Mouse (Mus musculus) Patski (cell line): Measurements from ENCODE around the gene Rps15. TPM values are rescaled to one million over a fixed set of nuclear protein-coding genes. Genes with fewer than 3 reads are reported as not detected.

ENCODE experiments used
- ATAC-seq: fragments of 100-300 bp; one replicate; pipeline ENCODE4 v1.8.0; 2021
- CTCF ChIA-PET: fragments of 350-600 bp; sonication (Branson Sonifier 250); formaldehyde crosslinking; loops from one replicate; lab custom pipeline; 2022; ENCODE audit warnings: inconsistent platforms; lab: Charles Lee
- POLR2A ChIA-PET: fragments of 350-600 bp; sonication (Branson Sonifier 250); formaldehyde crosslinking; loops from one replicate; lab custom pipeline; 2022; ENCODE audit warnings: antibody characterized with exemption, inconsistent platforms; lab: Charles Lee
- DNase-seq: peaks from one replicate; pipeline ENCODE4 v3.0.0-alpha.2; 2011; ENCODE audit warnings: low read depth, low spot score
- H3K27me3 ChIP-seq: fragments of 371-371 bp; one replicate; pipeline ENCODE4 v1.5.1; 2021
- CTCF ChIP-seq: fragments of 100-300 bp; IDR thresholded peaks from one replicate; pipeline ENCODE4 v1.5.1; 2021
- in situ Hi-C: fragments of 300-500 bp; cut with MboI; formaldehyde crosslinking; loops from 3 replicates; pipeline ENCODE4 v1.11.1; 2018; ENCODE audit warnings: low pct_unique_long_range_greater_than_20kb, mixed read lengths
- polyA plus RNA-seq: library from polyadenylated mRNA; unstranded; gene quantifications from one replicate; pipeline ENCODE4 v1.2.3, GENCODE M21; 2021

Rps15 gene
- polyA plus RNA-seq, 1 experiment from 2014 or later: 1,353 TPM

- in situ Hi-C loops: loop anchor here (10.0 kb wide), 1 partner anchor 275 kb away; the partner anchor contains the start of genes Cnn2 and Tmem259
- DNase-seq (no peak), ATAC-seq (no peak)
- ChIA-PET CTCF (no interaction called here), POLR2A (interaction anchor here (0.5 to 1.6 kb wide), 3 partner anchors 8 to 109 kb away, joined by 3 to 6 read pairs (median 4); partner anchors contain the start of gene Ndufs7)
- no peaks in the 10 kb centered on the region for H3K27me3 ChIP-seq
- no peak for TF ChIP-seq CTCF
These were observed 32.2 kb upstream of the Rps15 start for GRCm38 (mm10) chr10:80259861-80260641.

GRCm38 (mm10) chr10:80260642-80261584 is 31.3 kb upstream of the Rps15 start, which contains the start of the genes Gamt and Dazap1:
Gamt (minus strand) TSS chr10:80261012.
Dazap1 (plus strand) TSS chr10:80261486.
- ChIA-PET POLR2A (interaction anchor here (1.1 to 1.6 kb wide), 2 partner anchors 9 to 11 kb away, joined by 3 to 6 read pairs; partner anchors contain the start of gene Ndufs7), CTCF (no interaction called here)
- ATAC-seq (peak; percentile 74), DNase-seq (peak; percentile 73)
- H3K27me3 ChIP-seq: no peaks in the 10 kb centered on the region
- in situ Hi-C loops: no loop called here
- TF ChIP-seq CTCF: no peak

DNA sequence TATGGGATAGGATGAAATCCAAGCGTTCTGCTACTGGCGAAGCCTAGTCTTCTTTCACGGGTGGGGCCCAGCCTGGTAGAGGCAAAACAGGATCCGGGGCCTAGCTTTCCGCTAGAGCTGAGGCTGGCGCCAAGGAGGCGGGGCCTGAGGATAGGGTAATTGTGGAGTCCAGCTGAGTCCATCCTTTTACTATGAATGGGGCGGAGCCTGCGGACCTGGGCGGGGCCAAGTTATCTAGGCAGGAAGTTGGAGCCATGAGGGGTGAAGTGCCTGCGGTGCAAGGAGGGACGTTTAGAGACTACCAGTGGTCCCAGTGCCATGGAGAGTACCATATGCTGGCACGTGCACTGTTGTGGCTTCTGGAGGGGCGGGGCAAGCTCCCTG is 30.7 kb upstream of the Rps15 start:
- CTCF ChIA-PET: no interaction called here

DNA sequence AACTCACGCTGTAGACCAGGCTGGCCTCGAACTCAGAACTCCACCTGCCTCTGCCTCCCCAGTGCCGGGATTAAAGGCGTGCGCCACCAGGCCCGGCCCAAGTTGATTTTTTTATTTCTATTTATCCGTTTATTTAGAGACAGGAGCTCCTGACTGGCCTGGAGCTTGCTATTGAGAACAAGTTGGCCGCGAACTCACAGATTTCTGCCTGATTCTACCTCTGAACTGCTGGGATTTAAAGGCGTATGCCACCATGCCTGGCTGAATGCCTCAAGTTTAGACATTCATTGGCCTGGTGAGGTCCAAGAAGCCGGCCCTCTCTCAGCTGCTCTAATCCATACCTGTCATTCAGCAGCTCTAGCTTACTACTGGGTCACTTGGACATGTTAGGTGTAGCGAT is 30.1 kb upstream of the Rps15 start:
- TF ChIP-seq CTCF: no peak
- in situ Hi-C loops: no loop called here
- no peak for ATAC-seq

More for the DNA sequence above, 30.7 kb upstream of the Rps15 start:
- POLR2A ChIA-PET: interaction anchor here (1.0 kb wide), 1 partner anchor 31 kb away, joined by 3 read pairs; the partner anchor contains the start of gene Rps15
- H3K27me3 ChIP-seq: no peaks in the 10 kb centered on the region
- no peak for TF ChIP-seq CTCF
- DNase-seq (peak; percentile 81), ATAC-seq (peak; percentile 44)
- in situ Hi-C loops: no loop called here

GRCm38 (mm10) chr10:80262776-80263365 is 29.4 kb upstream of the Rps15 start:
- ATAC-seq (no peak), DNase-seq (no peak)
- CTCF ChIA-PET: interaction anchor here (1.1 kb wide), 1 partner anchor 8 kb away, joined by 3 read pairs; no protein-coding TSS in a partner anchor
- POLR2A ChIA-PET: interaction anchor here (1.0 to 1.5 kb wide), 2 partner anchors 9 to 29 kb away, joined by 3 to 4 read pairs; partner anchors contain the start of gene Rps15
- TF ChIP-seq CTCF: no peak
- H3K27me3 ChIP-seq: no peaks in the 10 kb centered on the region
- in situ Hi-C loops: no loop called here

More for the DNA sequence above, 30.1 kb upstream of the Rps15 start:
- ChIA-PET CTCF (no interaction called here), POLR2A (interaction anchor here (1.0 kb wide), 1 partner anchor 30 kb away, joined by 3 read pairs; the partner anchor contains the start of gene Rps15)
- DNase-seq: no peak
- H3K27me3 ChIP-seq: no peaks in the 10 kb centered on the region

GRCm38 (mm10) chr10:80264341-80265148 is 27.7 kb upstream of the Rps15 start:
- in situ Hi-C loops: no loop called here
- CTCF ChIA-PET: no interaction called here
- POLR2A ChIA-PET: interaction anchor here (1.0 to 1.5 kb wide), 2 partner anchors 9 to 11 kb away, joined by 4 read pairs; no protein-coding TSS in a partner anchor

DNA sequence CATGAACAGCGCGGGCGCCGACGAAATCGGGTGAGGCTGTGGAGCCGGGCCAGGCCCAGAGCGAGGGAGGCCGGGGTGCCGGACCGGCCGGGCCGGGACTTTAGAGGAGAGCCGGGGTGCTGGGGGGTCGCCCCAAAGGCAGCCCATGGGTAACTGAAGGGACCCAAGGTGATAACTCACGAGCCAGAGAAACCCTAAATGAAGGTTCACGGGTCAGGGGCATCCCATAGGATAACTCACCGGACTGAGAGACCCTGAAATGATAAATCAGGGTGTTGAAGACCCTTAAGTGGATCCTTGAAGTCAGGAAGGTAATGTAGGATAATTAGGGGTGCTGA is 27.1 kb upstream of the Rps15 start:
- CTCF ChIA-PET: no interaction called here
- TF ChIP-seq CTCF: no peak
- no peak for DNase-seq
- in situ Hi-C loops: no loop called here
- POLR2A ChIA-PET: interaction anchor here (1.0 kb wide), 1 partner anchor 9 kb away, joined by 4 read pairs; no protein-coding TSS in a partner anchor
- no peaks in the 10 kb centered on the region for H3K27me3 ChIP-seq
- no peak for ATAC-seq

More at GRCm38 (mm10) chr10:80264341-80265148, 27.7 kb upstream of the Rps15 start:
- ATAC-seq: no peak
- no peak for TF ChIP-seq CTCF
- DNase-seq: peak; percentile 86
- no peaks in the 10 kb centered on the region for H3K27me3 ChIP-seq

- H3K27me3 ChIP-seq: no peaks in the 10 kb centered on the region
- no peak for TF ChIP-seq CTCF
- no peak for ATAC-seq
- in situ Hi-C loops: no loop called here
- ChIA-PET CTCF (no interaction called here), POLR2A (no interaction called here)
- no peak for DNase-seq
These were observed 22.2 kb upstream of the Rps15 start for GRCm38 (mm10) chr10:80270099-80270498.

- ATAC-seq: no peak
- no peaks in the 10 kb centered on the region for H3K27me3 ChIP-seq
- in situ Hi-C loops: no loop called here
- POLR2A ChIA-PET: no interaction called here
- no peak for DNase-seq
- TF ChIP-seq CTCF: no peak
- CTCF ChIA-PET: no interaction called here
These were observed 21.5 kb upstream of the Rps15 start for GRCm38 (mm10) chr10:80270734-80271181.
